Mouse (Mus musculus): ENCODE data around the gene Aoc2.

The Aoc2 gene

DNA sequence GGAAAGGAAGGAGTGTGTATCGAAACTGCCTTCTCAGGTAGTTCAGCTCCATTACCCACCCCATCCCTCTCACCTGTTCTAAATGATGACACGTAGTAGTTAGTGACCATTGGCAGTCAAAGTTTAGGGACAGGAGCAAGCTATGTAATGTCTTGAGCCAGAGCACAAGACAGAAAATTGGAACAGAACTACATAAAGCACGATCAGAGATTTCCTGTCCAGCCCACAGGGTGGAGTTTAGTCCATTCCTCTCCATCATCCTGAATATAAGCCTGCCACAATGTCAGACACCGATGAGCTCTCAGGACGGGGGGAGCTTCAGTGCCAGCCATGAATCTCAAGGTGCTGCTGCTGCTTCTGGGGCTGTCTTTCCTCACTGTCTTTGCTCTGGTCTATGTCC, at the start of gene Aoc2:
TSS of gene Aoc2 (plus strand) at position 301 of the 400 bp plus-strand sequence.
- DNase-seq (ENCODE audit: low spot score in 2 of 2), result no peak

DNA sequence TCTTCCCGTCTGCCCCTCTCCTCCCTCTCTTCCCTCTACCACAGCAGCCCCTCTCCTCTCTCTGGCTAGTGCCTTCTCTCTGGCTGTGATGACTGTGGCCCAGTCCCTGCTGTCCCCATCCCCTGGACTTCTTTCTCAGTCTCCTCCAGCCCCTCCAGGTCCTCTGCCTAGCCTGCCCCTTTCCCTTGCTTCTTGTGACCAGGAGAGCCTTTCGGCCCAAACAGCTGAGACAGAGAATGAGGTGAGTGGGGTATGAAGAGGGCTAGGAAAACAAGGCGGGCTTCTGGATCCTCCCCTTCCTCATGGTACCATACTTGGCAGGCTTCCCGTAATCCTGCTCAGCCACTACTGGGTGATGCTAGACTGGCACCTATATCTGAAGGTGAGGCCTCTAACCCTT, 49.6 kb upstream of the Aoc2 start:
- no peak for DNase-seq (ENCODE audit: low spot score in 2 of 2)

DNA sequence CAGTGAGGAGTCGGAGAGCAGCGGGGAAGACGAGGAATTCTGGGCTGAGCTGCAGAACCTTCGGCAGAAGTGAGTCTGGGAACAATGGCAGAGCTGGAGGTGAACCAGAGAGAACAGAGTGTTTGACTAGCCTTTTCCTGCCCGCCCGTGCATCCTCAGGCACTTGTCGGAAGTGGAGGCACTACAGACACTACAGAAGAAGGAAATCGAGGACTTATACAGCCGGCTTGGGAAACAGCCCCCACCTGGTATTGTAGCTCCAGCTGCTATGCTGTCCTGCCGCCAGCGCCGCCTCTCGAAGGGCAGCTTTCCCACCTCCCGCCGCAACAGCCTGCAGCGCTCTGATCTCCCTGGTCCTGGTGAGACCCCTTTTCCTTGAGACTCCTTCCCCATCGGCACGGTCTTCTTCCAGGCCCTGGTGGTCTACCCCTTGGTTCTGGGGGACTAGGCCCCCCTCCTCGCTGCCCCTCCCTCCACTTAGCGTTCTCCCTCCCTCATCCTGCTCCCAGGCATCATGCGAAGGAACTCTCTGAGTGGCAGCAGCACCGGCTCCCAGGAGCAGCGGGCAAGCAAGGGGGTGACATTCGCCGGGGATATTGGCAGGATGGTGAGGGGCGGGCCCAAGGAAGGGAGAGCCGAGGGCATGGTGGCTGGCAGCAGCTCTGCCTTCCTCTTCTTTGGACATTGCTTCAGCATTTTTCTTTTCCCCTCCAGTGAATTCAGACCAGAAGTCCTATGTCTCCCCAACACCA, 48.4 kb upstream of the Aoc2 start:
- DNase-seq (ENCODE audit: low spot score in 2 of 2), result no peak

DNA sequence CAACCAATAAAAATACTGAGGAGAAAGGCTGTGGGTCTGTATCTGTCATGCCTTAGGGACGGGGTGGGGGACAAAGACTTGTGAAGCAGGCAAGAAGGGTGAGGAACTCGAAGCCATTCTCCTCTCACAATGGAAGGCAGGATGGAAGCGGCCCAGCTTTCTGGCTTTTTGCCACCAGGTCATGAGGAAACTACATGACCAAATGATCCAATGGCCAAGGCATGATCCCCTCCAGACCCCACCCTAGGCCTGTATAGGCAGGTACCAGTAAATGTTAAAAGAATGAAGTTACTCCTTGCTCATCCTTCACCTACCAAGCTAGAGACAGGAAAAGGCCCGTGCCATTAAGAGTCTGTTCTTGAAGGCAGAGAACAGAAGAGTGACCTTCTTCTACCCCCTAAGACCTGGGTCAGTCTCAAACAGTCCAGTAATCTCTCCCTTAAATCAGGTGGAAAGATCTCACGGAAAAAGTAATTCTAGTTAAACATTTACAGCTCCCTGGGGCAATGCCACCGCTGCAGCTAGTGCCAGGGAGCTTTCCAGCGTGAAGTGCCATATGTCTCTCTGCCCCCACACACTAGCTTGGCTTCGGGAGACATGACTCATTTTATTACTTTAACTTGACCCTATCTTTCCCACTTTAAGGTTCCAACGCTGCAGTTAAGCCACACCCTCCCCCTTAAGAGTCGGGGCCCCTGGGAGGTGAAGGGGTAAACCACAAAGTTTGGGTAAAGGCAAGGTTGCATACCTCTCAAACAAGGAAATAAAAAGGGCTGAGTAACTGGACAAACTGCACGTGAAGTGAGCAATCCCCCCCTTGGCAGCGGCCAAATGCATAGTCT, 47.3 kb upstream of the Aoc2 start:
- DNase-seq (ENCODE audit: low spot score in 2 of 2), result no peak

DNA sequence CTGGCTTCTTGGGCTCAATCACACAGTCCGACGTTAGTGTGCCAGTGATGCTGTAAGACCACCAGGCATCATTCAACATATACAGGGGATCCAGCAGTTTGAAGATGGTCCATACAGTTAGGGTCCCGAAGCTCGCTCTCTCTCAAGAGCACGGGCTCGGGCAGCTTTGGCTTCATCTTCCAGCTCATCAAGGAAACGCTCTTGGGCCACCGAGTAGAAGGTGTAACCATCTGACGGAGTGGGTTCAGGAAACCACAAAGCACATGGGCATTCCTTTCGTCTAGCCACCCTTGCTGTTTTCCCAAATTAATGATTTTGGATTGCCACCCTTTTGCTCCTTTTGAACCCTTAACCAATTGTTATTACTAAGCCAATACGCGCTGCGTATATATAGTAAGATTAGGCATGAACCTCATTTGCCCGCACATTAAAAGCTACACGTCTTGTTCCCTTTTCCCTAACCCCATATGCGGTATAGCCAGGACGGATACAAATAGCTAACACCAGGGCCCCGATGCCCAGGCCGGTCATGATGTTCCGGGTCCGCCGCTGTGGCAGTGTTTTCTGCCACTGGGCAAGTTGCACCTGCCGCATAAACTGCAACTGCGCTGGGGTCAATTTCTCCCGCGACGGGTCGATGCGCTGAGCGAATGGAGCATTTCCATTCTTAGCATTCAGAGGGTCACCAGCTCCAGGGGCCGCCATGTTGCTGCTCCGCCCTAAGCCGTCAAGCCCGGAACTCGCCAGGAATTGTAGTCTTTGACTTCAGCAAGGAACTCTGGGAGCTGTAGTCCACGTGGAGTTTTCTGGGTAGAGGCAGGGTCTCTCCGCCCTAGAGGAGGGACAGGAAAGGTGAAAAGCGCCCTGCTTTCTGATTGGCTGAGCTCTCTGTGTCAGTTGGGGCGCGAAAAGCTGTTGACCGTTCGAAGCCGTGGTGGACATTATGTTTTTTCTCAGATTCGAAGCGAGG, 46.4 kb upstream of the Aoc2 start, which contains the start of the genes Cntd1 and Coa3:
TSS of gene Cntd1 (plus strand) at position 790 of the 970 bp plus-strand sequence.
TSS of gene Coa3 (minus strand) at position 892 of the 970 bp plus-strand sequence.
- peak; percentile 80 to 81 for DNase-seq (ENCODE audit: low spot score in 2 of 2)

DNA sequence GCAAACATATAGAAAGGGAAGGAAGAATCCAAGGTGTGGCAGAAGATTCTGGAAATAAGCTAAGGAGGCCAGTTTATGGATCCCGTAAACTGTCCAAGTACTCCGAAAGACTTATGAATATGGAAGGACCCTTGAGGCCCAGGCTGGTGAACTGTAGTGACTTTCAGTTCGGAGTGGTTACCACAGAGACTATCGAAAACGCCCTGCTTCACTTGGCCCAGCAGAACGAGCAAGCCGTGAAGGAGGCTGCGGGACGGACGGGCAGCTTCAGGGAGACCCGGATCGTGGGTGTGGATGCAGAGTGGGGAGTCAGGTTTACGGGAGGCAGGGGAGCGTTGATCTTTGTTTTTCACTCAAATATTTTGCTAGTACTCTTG, 45.7 kb upstream of the Aoc2 start:
- DNase-seq (ENCODE audit: low spot score in 2 of 2), result peak in 1 of 2 experiments; percentile 26

DNA sequence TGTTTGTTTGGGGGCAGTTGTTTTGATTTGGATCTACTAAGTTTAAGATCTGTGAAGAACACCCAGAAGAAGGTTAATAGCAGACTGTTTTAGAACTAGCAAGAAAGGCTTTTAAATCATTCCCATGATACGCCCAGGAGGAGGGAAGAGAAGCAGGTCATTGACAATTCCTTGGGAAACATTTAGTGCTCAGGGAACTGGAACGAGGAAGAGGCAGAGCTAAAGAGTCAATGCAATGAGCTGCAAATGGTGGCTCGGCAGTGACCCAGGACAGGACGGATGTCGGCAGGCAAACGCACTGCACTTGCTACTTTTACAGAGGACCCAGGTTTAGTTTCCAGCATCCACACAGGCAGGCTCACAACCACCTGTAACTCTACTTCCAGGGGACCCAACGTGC, 44.0 kb upstream of the Aoc2 start:
- DNase-seq (ENCODE audit: low spot score in 2 of 2), result no peak

DNA sequence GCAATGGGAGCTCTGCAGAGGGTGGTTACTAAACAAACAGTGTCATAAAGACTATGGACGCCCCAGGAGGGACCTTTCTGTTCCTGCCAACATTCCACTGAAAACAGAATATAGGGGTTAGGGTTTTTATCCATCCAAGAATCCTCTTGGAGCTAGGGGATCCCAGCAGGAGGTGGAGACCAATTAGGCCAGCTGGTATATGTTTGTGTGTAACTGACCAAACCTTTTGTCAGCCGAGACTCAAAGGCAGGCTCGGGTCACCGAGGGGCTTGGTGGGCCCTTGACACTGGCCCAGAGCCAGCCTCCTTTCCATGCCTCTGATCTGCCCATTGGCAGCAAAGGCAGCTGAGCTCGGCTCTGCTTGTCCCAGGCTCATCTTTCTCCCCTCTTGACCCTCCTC, 42.0 kb upstream of the Aoc2 start:
- DNase-seq (ENCODE audit: low spot score in 2 of 2), result no peak

DNA sequence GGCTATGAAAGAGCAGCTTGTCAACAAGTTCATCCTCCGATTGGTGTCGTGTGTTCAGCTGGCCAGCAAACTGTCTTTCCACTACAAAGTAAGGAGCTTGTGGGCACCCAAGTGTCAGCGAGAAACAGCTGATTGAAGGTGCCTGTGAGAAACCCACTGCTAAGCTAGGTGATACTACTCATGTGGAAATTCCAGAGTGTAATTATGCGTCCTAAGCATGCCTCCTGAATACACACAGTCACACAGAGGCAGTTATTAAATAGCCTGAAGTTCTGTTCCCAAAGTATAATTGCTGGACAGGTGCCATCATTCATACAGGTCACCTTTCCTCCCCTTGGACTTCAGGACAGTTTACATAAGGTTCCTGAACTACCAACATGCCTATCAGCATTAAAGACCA, 41.1 kb upstream of the Aoc2 start:
- no peak for DNase-seq (ENCODE audit: low spot score in 2 of 2)

DNA sequence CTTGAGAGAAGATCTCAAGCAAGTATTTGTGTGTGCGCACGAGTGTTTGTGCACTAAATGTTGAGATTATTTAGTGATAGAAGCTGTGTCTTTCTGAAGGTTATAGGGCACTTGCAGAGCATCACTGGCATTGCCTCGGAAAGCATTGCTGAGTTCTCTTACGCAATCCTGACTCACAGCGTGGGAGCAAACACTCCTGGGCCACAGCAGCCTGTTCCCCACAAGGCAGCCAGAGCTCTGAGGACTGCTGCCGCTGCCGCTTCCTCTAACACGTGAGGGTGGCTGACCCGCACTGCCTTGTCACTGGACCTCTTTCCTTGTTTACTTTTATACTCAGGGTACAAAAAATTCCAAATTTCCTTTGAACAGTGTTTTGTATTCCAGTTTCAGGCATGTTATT, 37.6 kb upstream of the Aoc2 start:
- DNase-seq (ENCODE audit: low spot score in 2 of 2), result no peak

DNA sequence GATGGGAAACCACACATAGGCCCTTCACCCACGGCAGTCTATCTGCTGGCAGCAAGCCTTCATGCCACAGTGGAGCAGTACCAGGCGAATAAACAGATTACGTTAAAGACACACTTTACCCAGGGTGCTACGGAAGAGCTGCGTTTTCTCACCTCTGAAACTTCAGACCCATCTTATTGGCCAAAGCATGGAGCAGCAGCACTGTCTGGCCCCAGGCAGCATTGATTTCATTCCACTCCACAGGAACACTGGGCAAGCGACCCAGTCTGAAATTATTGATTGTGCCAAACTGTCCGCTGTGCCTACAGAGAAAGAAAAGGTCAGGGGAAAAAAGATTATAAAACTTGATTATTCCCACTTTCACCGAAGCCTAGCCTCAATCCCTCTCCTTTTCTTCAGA, 33.6 kb upstream of the Aoc2 start:
- no peak for DNase-seq (ENCODE audit: low spot score in 2 of 2)

DNA sequence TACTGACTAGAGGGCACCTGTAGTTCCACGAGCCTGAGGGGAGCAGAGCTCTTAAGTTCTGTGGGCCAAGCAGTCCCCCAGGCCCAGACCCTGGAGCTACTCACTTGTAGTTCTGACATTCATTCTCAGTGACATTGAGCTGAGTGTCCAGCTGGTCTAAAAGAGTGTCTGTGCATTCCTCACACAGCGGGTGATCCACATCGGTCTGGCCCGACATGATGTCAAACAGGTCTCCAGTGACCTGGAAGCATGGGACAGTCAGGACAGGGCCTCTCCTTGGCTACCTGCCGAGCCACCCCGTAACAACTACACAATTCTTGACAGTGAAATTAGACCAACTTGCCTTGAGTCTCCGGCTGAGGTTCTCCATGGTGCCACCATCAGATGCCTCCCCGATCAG, 29.7 kb upstream of the Aoc2 start:
- no peak for DNase-seq (ENCODE audit: low spot score in 2 of 2)

DNA sequence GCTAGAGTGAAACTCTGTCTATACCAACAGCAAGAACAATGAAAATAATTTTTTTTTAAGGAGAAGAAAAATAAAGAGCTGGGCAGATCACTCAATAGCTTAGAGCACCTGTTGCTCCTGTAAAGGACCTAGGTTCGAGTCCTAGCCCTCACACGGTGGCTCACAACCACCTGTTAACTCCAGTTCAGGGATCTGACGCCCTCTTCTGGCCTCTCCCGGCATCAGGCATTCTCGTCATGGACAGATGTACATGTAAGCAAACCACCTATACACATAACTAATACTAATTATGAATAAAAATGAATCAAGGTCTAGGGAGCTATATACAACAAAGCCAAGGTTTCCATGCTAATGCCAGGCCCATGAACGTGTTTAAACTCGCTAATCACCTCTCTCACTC, 24.0 kb upstream of the Aoc2 start:
- DNase-seq (ENCODE audit: low spot score in 2 of 2), result no peak

DNA sequence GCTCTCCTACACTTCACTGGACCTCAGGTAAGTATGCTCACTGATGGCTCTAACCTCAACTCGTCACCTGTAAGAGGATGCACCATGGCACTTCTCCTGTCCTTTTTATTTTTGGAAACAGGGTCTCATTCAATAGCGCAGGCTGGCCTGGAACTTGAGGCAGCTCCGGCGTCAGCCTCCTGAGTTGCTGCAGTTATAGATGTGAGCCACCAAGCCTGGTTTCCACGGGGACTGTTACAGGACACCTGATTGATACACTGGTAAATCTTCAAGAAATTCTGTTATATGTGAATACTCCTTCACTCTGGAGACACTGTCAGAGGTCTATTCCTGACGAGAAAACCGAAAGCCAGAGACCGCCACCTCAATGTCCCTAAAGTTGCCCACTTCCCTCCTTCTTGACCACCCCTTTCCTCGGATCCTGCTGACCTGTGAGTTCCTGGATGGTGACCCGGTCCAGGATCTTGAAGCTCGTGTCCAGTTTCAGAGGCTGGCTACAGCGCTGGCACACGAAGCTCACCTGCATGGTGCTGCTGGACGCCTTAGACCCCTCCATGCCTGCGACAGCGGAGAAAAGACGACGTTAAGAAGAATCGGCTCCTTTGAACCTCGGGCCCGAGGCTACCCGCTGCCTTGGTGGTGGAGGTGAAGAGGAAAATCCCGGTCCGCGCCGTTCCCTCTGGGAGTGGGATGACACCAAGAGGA, 23.4 kb upstream of the Aoc2 start:
- no peak for DNase-seq (ENCODE audit: low spot score in 2 of 2)

DNA sequence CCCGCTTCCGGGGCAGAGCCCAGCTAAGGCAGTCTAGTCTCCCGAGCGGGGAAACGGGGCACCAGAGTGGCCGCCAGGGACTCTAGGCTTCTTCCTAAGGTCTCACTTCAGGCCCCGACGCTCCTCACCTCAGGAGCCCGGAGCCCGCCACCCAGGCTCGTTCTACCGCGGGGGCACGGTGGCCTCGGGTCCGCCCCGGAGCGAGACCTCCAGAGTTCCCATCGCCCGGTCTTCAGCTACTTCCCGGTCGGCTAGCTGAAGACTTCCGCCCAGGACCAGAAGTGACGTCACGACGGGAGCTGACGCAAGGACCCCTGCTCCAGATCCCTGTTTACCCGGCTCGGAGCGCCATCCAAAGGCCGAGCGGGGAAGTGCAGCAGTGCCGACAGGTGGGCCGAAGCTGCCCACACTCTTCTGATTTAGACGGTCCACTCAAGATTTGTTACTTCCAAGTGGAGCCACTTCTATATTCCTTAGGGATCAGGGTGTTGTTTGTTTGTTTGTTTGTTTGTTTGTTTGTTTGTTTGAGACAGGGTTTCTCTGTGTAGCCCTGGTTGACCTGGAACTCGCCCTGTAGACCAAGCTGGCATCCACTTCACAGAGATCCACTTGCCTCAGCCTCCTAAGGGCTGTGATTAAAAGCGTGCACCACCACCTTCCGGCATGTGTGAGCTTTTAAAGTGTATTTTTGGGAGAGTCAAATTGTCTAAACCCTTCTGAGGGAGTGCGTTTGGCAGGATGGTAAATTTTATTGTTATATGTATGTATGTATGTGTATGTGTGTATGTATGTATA, 22.7 kb upstream of the Aoc2 start, which contains the start of gene Becn1:
TSS of gene Becn1 (minus strand) at position 283 of the 795 bp plus-strand sequence.
- DNase-seq (ENCODE audit: low spot score in 2 of 2), result peak; percentile 87 to 94

DNA sequence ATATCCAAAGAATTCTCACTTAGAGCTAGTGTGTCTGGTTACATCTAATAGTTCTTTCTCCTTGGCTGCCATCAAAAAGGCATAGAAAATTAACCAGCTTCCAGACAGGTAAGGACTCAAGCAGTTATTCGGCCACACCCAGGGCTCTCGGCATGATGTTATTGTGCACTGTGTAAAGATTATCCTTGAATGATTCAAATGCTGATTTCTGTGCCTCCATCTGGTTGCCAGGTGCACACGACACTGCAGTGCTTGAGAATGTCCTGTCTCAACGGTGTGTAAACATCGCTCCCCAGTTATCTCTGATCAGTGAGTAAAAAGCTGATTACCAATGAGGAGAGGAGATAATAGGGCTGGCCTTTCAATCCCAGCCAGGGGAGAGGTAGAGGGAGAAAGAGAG, 17.1 kb upstream of the Aoc2 start:
- DNase-seq (ENCODE audit: low spot score in 2 of 2), result no peak

DNA sequence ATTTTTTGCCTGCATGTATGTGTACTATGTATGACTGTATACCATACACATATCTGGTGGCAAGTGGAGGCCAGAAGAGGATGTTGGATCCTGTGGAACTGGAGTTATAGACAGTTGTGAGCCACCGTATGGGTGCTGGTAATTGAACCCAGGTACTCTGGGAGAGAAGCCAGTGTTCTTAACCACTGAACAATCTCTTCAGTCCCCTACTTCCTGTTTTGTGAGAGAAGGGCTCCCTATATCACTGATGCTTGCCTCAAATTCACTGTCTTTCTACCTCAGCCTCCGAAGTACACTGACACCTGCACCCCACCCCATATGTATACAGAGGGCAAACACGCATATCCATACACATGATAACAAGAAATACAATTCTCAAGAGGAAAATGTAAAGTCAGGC, 13.8 kb upstream of the Aoc2 start:
- no peak for DNase-seq (ENCODE audit: low spot score in 2 of 2)

DNA sequence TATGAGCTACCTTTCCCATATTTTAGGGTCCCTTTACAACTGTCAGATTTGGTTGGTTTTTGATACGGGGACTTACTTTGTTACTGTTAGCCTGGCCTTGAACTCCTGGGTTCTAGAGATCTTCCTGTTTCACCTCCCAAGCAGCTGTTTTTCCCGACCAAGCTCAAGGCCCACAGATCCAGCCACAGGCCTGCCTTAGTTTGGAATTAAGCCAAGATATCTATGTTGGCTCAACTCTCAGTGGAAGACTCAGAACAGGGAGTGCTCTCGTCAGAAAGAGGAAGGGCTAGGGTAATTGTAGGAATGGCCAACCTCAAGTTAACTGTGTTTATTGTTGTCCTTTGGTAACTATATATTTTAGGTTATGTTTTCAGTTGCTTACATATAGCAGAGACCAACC, 12.7 kb upstream of the Aoc2 start:
- no peak for DNase-seq (ENCODE audit: low spot score in 2 of 2)

DNA sequence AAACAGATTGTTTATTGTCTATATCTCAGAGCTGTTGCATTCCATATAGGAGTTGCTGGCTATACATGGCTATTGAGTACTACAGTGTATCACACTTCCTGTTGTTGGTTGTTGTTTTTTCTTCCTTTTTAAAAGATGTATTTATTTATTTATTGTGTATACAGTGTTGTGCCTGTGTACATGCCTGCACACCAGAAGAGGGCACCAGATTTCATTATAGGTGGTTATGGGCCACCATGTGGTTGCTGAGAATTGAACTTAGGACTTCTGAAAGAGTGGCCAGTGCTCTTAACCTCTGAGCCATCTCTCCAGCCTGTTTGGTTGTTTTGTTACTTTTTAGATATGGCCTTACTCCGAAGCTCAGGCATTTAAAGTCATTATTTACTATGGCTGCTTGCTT, 10.3 kb upstream of the Aoc2 start:
- no peak for DNase-seq (ENCODE audit: low spot score in 2 of 2)

DNA sequence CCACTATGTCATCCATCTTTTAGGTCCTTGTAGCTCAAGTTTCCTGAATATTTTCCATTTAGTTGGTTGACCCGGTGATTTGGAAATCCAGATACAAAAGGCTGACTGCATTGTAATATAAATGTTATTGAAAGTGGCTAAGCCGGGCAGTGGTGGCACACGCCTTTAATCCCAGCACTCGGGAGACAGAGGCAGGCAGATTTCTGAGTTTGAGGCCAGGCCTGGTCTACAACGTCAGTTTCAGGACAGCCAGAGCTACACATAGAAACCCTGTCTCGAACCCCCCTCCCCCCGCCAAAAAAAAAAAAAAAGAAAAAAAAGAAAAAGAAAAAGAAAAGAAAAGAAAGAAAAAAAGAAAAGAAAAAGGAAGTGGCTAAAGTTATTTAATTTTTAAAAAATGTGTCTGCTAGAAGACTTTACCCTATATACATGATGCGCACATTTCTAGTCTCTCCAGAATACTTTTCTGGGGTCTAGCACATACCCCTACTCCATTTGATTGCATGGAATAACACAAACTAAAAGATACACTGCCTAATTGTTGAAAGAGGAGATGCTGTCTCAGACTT, 9.7 kb upstream of the Aoc2 start:
- DNase-seq (ENCODE audit: low spot score in 2 of 2), result no peak

Measured in thymus, postnatal 10 days (tissue).